Mouse (Mus musculus): ENCODE measurements around the gene Aida.
A peak's percentile ranks its signal among the peaks of the same experiment; 100 is the strongest.
"Not testable (repeated sequence)": the region's sequence is repeated elsewhere in the genome, so short reads cannot be mapped to it uniquely, and the experiment has no call there.

Aida gene

DNA sequence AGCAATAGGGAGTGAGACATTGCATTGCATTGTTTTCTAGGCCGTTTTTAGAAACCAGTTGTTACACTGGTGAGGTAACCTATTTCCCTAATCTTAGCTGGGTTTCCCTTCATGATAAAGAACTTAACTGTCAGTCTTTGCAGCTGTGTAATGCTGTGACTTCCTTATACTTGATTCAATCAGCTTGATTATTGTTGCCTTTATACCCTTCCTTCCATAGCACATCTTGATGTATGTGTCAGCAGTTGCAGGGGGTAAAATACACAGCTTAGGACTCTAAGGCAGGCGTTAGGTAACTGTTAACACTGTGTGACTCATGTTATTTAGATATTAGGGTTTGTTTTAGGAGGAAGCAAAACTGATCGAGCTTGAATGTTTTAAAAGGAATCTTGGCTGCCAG is 24.3 kb downstream of the Aida start:
- DNase-seq (ENCODE audit: low spot score): no peak

DNA sequence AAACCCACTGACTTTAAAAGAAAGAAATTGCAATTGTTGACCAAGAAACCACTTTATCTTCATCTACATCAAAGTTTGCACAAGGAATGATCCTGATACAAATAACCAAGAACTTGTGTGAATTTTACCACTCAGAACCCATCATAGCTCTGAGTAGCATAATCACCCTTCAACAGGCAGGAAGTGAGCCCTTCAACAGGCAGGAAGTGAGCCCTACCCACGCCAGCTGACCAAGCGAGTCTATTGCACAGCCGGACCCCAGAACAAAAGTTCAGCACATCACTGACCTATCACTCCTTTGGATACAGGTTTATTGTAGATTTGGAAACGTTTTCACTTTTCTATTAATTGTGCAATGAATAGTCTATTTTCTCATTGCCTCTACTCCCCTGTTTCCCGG is 26.1 kb downstream of the Aida start:
- DNase-seq (ENCODE audit: low spot score): not testable (repeated sequence)

- DNase-seq (ENCODE audit: low spot score): no peak
Measured at GRCm38 (mm10) chr1:183323923-183324322, 27.5 kb downstream of the Aida start.

DNA sequence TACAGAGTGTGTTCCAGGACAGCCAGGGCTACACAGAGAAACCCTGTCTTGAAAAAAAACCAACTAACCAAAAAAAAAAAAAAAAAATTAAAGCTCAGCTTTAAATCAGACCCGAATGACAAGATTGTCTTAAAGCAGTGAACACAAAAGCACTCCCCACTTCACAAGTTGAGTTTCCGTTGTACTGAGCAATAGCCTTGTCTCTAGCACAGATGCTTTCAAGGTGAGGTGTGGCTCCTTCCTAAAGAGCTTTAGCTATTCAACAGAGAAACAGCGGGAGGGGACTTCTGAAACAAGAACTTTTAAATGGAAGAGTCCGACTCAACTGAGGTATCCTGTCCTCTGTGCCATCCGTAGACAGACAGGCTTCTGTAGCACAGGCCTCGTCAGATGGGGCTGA is 28.0 kb downstream of the Aida start:
- no peak for DNase-seq (ENCODE audit: low spot score)

DNA sequence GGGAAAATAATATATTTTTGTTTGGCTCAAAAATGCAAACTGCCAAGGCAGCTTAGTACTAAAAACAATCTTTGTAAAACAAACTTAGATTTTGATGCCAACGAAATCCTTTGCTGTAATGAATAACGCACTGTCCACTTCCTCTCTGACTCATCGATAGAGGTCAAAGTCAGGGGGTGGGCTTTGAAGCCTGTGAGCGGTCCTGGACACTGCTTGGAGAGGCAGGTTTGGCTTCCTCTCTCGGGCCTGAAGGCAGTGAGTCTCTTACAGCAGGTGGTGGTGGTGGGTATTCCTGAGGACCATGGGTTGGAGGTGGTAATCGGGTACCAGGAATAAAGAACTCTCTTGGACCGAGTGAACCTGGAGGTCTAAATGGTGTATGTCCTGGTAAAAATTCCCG is 30.8 kb downstream of the Aida start:
- no peak for DNase-seq (ENCODE audit: low spot score)

- DNase-seq (ENCODE audit: low spot score): not testable (repeated sequence)
Measured at GRCm38 (mm10) chr1:183342902-183343301, 46.5 kb downstream of the Aida start.

GRCm38 (mm10) chr1:183344886-183345816 is 48.8 kb downstream of the Aida start:
- peak; percentile 88 for DNase-seq (ENCODE audit: low spot score)

DNA sequence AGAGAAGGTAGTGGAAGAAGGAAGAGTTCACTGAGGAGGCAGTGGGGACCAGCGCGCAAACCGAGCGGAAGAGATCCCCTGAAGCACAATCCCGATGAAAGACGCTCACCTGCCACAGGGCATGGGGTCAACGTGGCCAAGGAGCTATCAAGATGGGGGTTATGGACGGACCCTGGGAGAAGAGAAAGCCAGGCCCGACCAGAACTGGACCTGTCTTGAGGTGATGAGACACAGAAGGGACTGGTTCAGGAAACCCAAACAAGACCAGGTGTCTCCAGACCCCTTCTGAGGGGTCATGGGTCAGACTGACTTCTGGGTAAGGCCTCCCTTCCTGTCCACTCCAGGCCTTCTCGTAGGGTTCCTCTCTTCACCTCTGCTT is 49.4 kb downstream of the Aida start:
- no peak for DNase-seq (ENCODE audit: low spot score)

- peak; percentile 73 for DNase-seq (ENCODE audit: low spot score)
Measured at GRCm38 (mm10) chr1:183349840-183350239, 53.5 kb downstream of the Aida start.

DNA sequence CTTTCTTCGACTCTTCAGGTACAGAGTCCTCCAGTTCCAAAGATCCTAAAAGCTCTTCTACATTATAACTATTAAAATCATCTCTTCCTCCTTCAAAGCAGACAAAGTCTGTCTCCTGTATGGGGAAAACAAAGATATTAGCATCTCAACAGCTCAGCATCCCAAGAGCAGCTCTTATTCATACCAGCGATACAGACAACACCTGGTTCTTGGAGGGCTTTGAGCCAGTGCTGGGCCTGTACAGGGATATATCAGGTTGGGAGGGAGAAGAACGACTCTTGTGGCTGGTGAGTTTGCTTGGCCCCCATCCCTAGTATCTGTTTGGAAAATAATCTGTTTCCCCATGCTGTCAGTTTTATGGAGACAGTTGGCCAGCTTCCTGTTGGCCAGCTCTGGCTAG is 62.5 kb downstream of the Aida start:
- no peak for DNase-seq (ENCODE audit: low spot score)

GRCm38 (mm10) chr1:183362301-183362700 is 65.9 kb downstream of the Aida start:
- DNase-seq (ENCODE audit: low spot score): no peak

- no peak for DNase-seq (ENCODE audit: low spot score)
Measured at GRCm38 (mm10) chr1:183362729-183363576, 66.6 kb downstream of the Aida start.

DNA sequence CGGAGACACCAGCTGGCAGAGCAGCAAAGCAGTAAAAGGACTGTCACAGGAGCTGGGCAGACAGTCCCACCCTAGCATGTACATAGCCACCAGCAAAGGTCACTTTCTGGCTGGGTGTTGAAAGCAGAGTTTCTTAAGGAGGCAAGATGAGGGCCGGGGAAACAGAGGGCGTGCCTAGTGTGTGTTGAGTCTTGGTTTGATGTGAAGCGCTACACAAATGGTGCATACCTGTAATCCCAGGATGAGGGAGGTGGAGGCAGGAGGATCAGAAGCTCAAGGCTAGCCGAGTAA is 67.1 kb downstream of the Aida start:
- DNase-seq (ENCODE audit: low spot score): no peak

GRCm38 (mm10) chr1:183366361-183366760 is 70.0 kb downstream of the Aida start:
- DNase-seq (ENCODE audit: low spot score): no peak

DNA sequence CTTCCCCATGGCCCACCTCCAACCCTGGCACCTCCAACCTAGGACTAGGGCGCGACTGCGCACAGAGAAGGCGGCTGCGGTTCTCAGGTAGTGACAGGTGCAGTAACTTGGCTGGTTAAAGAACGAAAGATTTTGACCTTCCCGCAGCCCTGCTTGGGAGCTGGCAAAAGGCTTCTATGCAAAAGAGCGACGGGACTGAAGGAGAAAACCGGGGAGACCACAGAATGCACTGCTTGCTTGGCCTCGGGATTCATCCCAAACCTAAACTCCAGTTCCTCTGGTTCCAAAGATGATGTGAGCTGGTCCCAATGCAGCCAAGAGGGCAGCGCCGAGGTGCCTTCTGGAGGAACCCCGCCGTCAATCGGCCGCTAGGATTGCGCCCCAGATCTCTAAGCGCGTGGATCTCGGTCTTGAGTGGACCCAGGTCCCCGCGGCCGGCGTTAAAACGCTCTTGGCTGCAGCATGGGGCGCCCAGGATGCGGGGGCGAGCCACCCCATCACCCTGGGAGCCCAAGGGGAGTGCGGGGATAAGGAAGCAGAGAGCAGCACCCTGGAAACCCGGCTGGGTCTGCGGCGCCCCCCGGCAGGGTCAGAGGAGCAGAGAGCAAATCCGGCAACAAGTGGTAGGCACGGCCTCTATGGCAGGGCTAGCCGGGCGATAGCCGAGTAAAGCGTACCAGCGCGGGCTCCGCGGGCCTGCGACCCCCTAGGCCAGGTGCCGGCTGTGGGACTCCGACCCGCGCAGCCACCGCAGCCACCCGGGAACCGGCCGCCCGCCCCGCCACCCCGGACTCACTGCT is 72.4 kb downstream of the Aida start:
- no peak for DNase-seq (ENCODE audit: low spot score)

- DNase-seq (ENCODE audit: low spot score): peak; percentile 97
Measured at GRCm38 (mm10) chr1:183369427-183370014, 73.1 kb downstream of the Aida start, which contains the start of gene Mia3. TSS of gene Mia3 (minus strand) at chr1:183369553.

DNA sequence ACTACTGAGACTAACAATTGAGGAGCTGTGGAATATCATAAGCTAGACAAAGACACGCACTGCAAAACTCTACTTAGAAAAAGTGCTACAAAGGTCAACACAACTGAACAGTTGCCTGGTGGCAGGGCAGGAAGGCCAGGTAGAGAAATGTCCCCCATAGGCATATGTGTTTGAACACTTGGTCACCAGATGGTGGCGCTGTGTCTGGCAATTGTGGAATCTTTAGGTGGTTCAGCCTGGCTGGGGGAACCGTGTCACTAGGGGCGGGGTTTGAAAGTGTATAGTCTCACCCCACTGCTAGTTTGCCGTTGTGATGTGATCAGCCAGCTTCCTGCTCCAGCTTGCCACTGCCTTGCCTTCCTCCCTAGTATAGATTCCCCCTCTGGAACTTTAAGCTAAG is 78.3 kb downstream of the Aida start:
- no peak for DNase-seq (ENCODE audit: low spot score)

All from T-cell, adult 2 months (primary cell).